Mouse (Mus musculus) embryonic stem cell, embryonic (primary cell): Measurements from ENCODE around the gene Cyp27b1.

ENCODE experiments used
- CTCF ChIA-PET, 4 experiments: fragments of 300-600 bp in 2 of 4; fragments of 350-600 bp in 2 of 4; sonication (Branson Sonifier 250); formaldehyde crosslinking; loops; one replicate each; lab custom pipeline; 2022; ENCODE audit warnings: inconsistent platforms in 2 of 4; lab: Charles Lee
- POLR2A ChIA-PET, 4 experiments: fragments of 300-600 bp in 2 of 4; fragments of 350-600 bp in 2 of 4; sonication (Branson Sonifier 250); formaldehyde crosslinking; loops; one replicate each; lab custom pipeline; 2022; ENCODE audit warnings: antibody characterized with exemption in 4 of 4, inconsistent platforms in 1 of 4; lab: Charles Lee

The Cyp27b1 gene

DNA sequence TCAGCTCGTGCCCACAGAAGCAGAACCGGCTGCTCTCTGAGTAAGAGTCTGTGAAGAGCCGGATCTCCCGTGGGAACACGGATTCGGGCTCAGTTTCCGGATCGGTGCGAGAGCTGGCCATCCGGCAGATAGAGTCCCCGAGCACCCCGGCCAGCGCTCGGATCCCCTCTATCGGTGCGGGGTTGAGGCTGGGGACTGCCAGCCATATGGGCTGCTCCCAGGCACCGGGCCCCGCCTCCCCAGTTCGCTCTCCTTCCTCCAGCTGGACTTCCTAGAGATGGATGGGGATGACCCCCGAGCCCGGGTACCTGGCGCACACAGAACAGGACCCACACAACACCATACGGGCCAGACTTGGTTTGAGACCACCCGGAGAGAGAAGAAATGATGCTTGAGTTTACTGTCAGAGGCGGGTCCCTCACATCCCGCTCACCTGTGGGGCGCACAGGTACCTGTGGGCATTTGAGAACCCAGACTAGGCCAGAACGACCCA, 6.7 kb upstream of the Cyp27b1 start, which contains the start of the genes Mettl1 and Eef1akmt3:
Gene Mettl1 (plus strand): TSS at position 141 of the 493 bp plus-strand sequence.
Gene Eef1akmt3 (minus strand): TSS at position 240 of the 493 bp plus-strand sequence.
- CTCF ChIA-PET, result interaction anchor here in 3 of 4 experiments (0.6 to 3.9 kb wide), 10 partner anchors 11 to 124 kb away, joined by 3 to 26 read pairs (median 3); partner anchors contain the start of genes Tsfm (in 2 of the 3), B4galnt1 (in 1 of the 3) and Cdk4 (in 1 of the 3)
- POLR2A ChIA-PET, result interaction anchor here (0.6 to 3.2 kb wide), 41 partner anchors 10 to 1690 kb away, joined by 3 to 18 read pairs (median 4); partner anchors contain the start of genes Cdk4 (in 3 of the 4), March9 (in 1 of the 4) and Tsfm (in 1 of the 4)

GRCm38 (mm10) chr10:127041774-127042338, 6.2 kb upstream of the Cyp27b1 start:
- CTCF ChIA-PET, result interaction anchor here in 3 of 4 experiments (0.6 to 3.9 kb wide), 9 partner anchors 12 to 270 kb away, joined by 3 to 26 read pairs (median 3); partner anchors contain the start of genes B4galnt1 (in 1 of the 3), Cdk4 (in 1 of the 3), Mars (in 1 of the 3) and Tsfm (in 1 of the 3)
- POLR2A ChIA-PET, result interaction anchor here (0.6 to 3.2 kb wide), 38 partner anchors 10 to 1690 kb away, joined by 3 to 18 read pairs (median 3); partner anchors contain the start of genes Cdk4 (in 3 of the 4), Agap2 (in 1 of the 4), March9 (in 1 of the 4) and Tsfm (in 1 of the 4)

DNA sequence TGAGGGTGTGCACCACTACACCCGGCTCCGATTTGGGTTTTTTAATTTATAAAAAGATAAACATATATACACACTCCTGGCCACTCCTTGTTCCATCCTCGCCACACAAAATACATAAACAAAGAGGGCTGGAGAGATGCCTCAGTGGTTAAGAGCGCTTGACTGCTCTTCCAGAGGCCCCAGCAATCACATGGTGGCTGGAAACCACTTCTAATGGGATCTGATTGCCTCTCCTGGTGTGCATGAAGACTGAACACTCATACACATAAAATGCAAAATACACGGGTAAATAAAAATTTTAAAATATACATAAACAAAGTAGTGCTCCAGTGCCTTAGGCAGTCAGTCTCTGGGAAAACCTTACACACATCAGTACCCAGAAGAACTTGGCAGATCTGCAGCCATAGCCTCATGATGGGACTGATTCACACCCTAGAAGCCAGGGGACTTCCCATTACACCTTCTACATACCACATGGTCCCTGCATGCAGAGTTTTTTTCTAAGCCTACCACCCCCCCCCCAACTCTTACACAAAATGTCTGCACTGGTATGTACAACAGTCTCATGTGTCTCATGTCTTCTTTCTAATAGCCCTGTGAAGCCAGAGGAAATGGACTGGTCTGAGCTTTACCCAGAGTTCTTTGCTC, 5.5 kb upstream of the Cyp27b1 start:
- CTCF ChIA-PET, result interaction anchor here in 3 of 4 experiments (0.7 to 3.9 kb wide), 7 partner anchors 15 to 270 kb away, joined by 3 to 26 read pairs (median 4); partner anchors contain the start of genes Cdk4 (in 1 of the 3) and Mars (in 1 of the 3)
- POLR2A ChIA-PET, result interaction anchor here (0.6 to 3.2 kb wide), 16 partner anchors 10 to 284 kb away, joined by 3 to 18 read pairs (median 3); partner anchors contain the start of genes Agap2 (in 1 of the 4) and Cdk4 (in 1 of the 4)

DNA sequence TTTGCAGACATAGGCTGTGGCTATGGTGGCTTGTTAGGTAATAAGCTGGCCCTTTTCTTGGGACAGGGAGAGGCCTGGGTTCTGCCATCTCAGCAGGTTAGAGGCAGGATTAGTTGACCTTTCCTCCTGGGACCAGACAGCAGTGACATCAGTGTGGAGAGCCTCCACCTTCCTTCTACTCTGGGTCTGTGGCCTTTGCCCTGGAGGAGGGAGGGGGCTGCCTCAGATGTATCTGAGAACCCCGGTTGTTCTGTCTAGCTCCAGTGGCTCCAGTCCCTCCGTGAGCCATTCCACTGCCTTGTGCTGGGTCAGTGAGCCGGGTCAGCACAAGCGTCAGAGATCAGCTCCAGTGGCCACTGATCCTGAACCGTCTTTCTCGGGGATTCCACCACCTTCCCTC, 4.9 kb upstream of the Cyp27b1 start:
- CTCF ChIA-PET, result interaction anchor here in 2 of 4 experiments (0.5 to 3.9 kb wide), 3 partner anchors 15 to 127 kb away, joined by 4 to 26 read pairs (median 7); no protein-coding TSS in a partner anchor

DNA sequence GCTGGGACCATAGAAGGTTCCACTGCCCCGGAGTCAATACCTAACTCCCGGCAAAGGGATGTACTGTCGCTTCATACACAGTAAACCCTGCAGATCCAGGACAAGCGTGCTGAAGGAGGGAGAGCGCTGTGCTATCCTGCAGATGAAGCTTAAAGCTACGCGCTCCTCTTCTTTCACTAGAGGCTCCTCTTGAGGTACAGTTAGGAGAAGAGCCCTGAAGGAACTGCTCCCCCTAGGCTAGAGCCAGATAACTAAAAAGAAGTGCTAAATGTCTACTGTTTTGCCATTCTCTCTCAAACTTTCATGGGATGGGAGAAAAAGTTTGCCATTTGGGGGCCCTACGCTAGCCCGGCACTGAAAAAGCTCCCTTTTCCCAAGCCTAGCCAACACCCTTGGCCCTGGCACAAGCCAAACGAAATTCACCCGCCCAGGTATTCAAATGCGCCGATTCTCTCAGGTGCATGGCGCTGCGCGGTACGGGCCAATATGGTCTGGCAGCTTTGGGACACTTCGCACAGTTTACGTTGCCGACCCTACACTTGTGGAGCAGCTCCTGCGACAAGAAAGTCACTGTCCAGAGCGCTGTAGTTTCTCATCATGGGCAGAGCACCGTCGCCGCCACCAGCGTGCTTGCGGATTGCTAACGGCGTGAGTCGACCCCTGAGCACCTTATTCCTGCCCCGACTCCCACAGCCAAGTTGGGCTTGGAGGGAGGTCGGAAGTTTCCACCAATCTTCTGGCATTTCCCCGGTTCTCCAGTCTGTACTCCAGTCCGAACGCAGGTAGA, 751 bp downstream of the Cyp27b1 start:
- POLR2A ChIA-PET, result interaction anchor here (0.5 to 2.3 kb wide), 17 partner anchors 9 to 97 kb away, joined by 3 to 8 read pairs (median 4); partner anchors contain the start of genes Cdk4 (in 3 of the 4), March9 (in 1 of the 4), Tsfm (in 1 of the 4) and Tspan31 (in 1 of the 4)
- CTCF ChIA-PET, result interaction anchor here (1.2 to 2.3 kb wide), 8 partner anchors 9 to 130 kb away, joined by 3 to 19 read pairs (median 4); partner anchors contain the start of genes Agap2 (in 1 of the 4) and March9 (in 1 of the 4)

More for the DNA sequence above, 4.9 kb upstream of the Cyp27b1 start:
- POLR2A ChIA-PET, result interaction anchor here (0.6 to 3.2 kb wide), 8 partner anchors 12 to 136 kb away, joined by 3 to 18 read pairs (median 3); partner anchors contain the start of genes Cdk4 (in 2 of the 4) and Agap2 (in 1 of the 4)

GRCm38 (mm10) chr10:127049395-127050118, 1.5 kb downstream of the Cyp27b1 start:
- ChIA-PET CTCF (interaction anchor here in 3 of 4 experiments (1.2 to 2.0 kb wide), 4 partner anchors 9 to 131 kb away, joined by 3 to 19 read pairs (median 6); partner anchors contain the start of gene March9 (in 1 of the 3)), POLR2A (interaction anchor here (0.5 to 1.8 kb wide), 16 partner anchors 8 to 320 kb away, joined by 3 to 10 read pairs (median 3); partner anchors contain the start of genes Cdk4 (in 1 of the 4), Tsfm (in 1 of the 4) and Tspan31 (in 1 of the 4))

DNA sequence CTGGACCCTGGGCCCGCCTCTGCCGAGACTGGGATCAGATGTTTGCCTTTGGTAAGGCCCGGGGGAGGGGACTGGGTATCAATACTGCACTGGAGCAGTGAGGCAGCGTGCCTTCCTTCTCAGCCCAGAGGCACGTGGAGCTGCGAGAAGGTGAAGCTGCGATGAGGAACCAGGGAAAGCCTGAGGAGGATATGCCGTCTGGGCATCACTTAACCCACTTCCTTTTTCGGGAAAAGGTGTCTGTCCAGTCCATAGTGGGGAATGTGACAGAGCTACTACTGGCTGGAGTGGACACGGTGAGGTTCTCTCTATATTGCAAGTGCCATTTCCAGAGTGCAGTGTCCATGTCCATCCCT, 2.0 kb downstream of the Cyp27b1 start:
- CTCF ChIA-PET, result interaction anchor here in 2 of 4 experiments (0.6 to 1.2 kb wide), 3 partner anchors 46 to 115 kb away, joined by 3 to 11 read pairs (median 7); no protein-coding TSS in a partner anchor

GRCm38 (mm10) chr10:127054646-127055045, 6.6 kb downstream of the Cyp27b1 start:
- POLR2A ChIA-PET, result interaction anchor here in 1 of 4 experiments (0.8 kb wide), 1 partner anchor 11 kb away, joined by 3 read pairs; no protein-coding TSS in a partner anchor
- CTCF ChIA-PET, result no interaction called here

More for the DNA sequence above, 2.0 kb downstream of the Cyp27b1 start:
- POLR2A ChIA-PET, result interaction anchor here (0.5 to 1.8 kb wide), 10 partner anchors 8 to 320 kb away, joined by 3 to 10 read pairs (median 3); partner anchors contain the start of gene Tspan31 (in 1 of the 4)

DNA sequence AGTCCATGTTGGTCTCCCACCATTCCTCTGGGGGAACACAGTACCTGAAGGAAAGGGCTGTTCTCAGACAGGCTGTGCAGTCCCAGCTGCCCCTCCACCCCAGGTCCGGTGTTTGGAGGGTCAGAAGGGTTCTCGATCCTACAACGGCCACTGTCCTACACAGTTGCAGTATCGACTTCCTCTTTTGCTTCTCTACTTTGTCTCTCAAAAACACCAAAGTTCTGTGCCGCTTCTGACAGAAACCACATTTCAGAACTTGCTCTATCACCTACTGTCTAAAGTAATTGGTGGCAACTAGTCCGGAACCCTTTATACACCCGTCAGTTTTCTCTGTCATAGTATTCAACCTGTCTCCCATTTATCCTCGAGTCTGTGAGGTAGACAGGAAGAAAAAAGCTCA, 7.4 kb downstream of the Cyp27b1 start:
- ChIA-PET CTCF (no interaction called here), POLR2A (interaction anchor here in 2 of 4 experiments (0.6 to 0.8 kb wide), 3 partner anchors 12 to 78 kb away, joined by 3 read pairs; no protein-coding TSS in a partner anchor)

DNA sequence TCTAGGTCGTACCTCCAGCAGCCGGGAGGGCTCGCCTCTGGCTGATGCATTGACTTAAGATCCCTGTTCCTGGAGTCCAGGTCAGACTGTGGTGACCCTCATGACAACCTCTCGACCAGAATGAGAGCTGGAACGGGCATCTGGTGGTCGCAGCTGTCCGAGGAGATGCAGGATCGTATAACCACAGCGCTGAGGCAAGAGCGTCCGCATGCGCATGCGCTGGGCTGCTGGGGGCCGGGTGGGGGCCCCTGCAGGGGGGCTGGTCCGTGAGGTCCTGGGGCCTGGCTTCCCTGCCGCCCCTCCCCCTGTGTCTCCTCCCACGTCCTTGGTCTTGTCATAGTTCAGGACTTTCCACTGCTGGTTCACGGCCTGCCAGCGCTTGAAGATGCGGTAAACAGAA, 8.4 kb downstream of the Cyp27b1 start:
- ChIA-PET POLR2A (interaction anchor here in 3 of 4 experiments (0.5 to 1.5 kb wide), 5 partner anchors 39 to 119 kb away, joined by 3 to 5 read pairs (median 3); no protein-coding TSS in a partner anchor), CTCF (no interaction called here)

- POLR2A ChIA-PET, result interaction anchor here (0.5 to 2.1 kb wide), 24 partner anchors 8 to 1650 kb away, joined by 3 to 12 read pairs (median 4); partner anchors contain the start of genes Cyp27b1 (in 3 of the 4), Eef1akmt3 (in 3 of the 4), Mettl1 (in 2 of the 4) and Avil (in 1 of the 4)
- CTCF ChIA-PET, result interaction anchor here (0.5 to 2.4 kb wide), 66 partner anchors 8 to 1611 kb away, joined by 3 to 26 read pairs (median 3); partner anchors contain the start of genes Cyp27b1 (in 4 of the 4), Eef1akmt3 (in 3 of the 4), Mettl1 (in 2 of the 4) and Tsfm (in 2 of the 4)
Observed at GRCm38 (mm10) chr10:127058161-127058560, 10.1 kb downstream of the Cyp27b1 start.

DNA sequence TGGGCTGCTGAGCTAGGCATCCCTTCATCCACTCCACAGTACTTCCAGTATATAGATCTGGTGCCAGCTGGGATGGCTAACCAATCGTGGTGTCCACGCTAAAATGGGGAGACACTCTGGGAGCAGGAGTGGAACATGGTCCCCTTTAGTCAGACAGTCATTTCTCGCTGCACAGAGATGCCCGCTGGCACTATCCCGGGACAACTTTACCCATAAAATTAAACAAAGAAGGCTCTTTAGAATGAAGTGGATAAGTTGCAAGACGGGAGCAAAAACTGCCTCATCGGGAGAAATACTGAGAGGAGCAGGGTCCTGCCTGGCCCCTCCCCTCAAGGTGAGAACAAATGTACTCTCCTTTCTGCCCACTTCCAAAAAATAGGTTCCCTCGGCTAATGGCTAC, 10.7 kb downstream of the Cyp27b1 start:
- POLR2A ChIA-PET, result interaction anchor here (0.6 to 2.1 kb wide), 23 partner anchors 8 to 194 kb away, joined by 3 to 12 read pairs (median 3); partner anchors contain the start of genes Eef1akmt3 (in 3 of the 4), Mettl1 (in 2 of the 4), Avil (in 1 of the 4) and Cyp27b1 (in 1 of the 4)
- CTCF ChIA-PET, result interaction anchor here (0.6 to 2.4 kb wide), 48 partner anchors 10 to 308 kb away, joined by 3 to 26 read pairs (median 4); partner anchors contain the start of genes Cyp27b1 (in 4 of the 4), Eef1akmt3 (in 3 of the 4), Mettl1 (in 2 of the 4) and Agap2 (in 1 of the 4)

GRCm38 (mm10) chr10:127059174-127059967, 11.3 kb downstream of the Cyp27b1 start:
- ChIA-PET CTCF (interaction anchor here (0.6 to 2.4 kb wide), 15 partner anchors 11 to 279 kb away, joined by 3 to 19 read pairs (median 5); partner anchors contain the start of genes Cyp27b1 (in 3 of the 4) and Atp23 (in 1 of the 4)), POLR2A (interaction anchor here in 3 of 4 experiments (0.6 to 2.1 kb wide), 15 partner anchors 10 to 193 kb away, joined by 3 to 12 read pairs (median 4); partner anchors contain the start of genes Eef1akmt3 (in 2 of the 3), Mettl1 (in 2 of the 3) and Cyp27b1 (in 1 of the 3))
